Mouse (Mus musculus) left cerebral cortex, postnatal 10 days (tissue): ENCODE measurements at regions not wholly inside any gene's neighbourhood (a gene's known extent, or its start where the extent isn't known, plus 50 kb on each side); places are given as distances from the start of the nearest gene placed in this dataset.
"Not testable (repeated sequence)": the region's sequence is repeated elsewhere in the genome, so short reads cannot be mapped to it uniquely, and the experiment has no call there.

Experiments
- DNase-seq, 2 experiments: peaks; one replicate each; pipeline ENCODE4 v3.0.0; 2021 to 2022; ENCODE audit warnings: low spot score in 2 of 2, mixed read lengths in 1 of 2; ENCODE audit errors: extremely low spot score in 1 of 2
- intact Hi-C: fragments of 180-260 bp; cut with DNase I; formaldehyde crosslinking; loops from one replicate; pipeline ENCODE4 v1.15.1; 2025

- intact Hi-C loops = no loop called here
- DNase-seq = no peak
These were observed 1914.7 kb downstream of the Efna5 start for GRCm38 (mm10) chr17:60966401-60966800.

- no peak for DNase-seq
- intact Hi-C loops = no loop called here
These were observed 1915.5 kb downstream of the Efna5 start for GRCm38 (mm10) chr17:60965660-60966059.

- intact Hi-C loops = no loop called here
- no peak for DNase-seq
These were observed 1929.7 kb downstream of the Efna5 start for GRCm38 (mm10) chr17:60951464-60951863.

GRCm38 (mm10) chr17:60937754-60938508, 1924.8 kb upstream of the Nudt12 start:
- intact Hi-C loops = no loop called here
- DNase-seq = no peak

- intact Hi-C loops = no loop called here
- no peak for DNase-seq
These were observed 1921.1 kb upstream of the Nudt12 start for GRCm38 (mm10) chr17:60934223-60934622.

GRCm38 (mm10) chr17:60925822-60926383, 1912.7 kb upstream of the Nudt12 start:
- no peak for DNase-seq

GRCm38 (mm10) chr17:60882721-60883120, 1869.5 kb upstream of the Nudt12 start:
- DNase-seq, intact Hi-C loops: not testable (repeated sequence)

More at GRCm38 (mm10) chr17:60925822-60926383, 1912.7 kb upstream of the Nudt12 start:
- intact Hi-C loops = no loop called here

- DNase-seq = no peak
- intact Hi-C loops = no loop called here
These were observed 1844.3 kb upstream of the Nudt12 start for GRCm38 (mm10) chr17:60857445-60857844.

- intact Hi-C loops = no loop called here
- DNase-seq = no peak
These were observed 1841.5 kb upstream of the Nudt12 start for GRCm38 (mm10) chr17:60854659-60855058.

- DNase-seq, intact Hi-C loops: not testable (repeated sequence)
These were observed 1825.6 kb upstream of the Nudt12 start for GRCm38 (mm10) chr17:60838794-60839193.

GRCm38 (mm10) chr17:60832531-60832930, 1819.4 kb upstream of the Nudt12 start:
- intact Hi-C loops = no loop called here
- DNase-seq = peak in 1 of 2 experiments; percentile 13

GRCm38 (mm10) chr17:60830498-60830897, 1817.3 kb upstream of the Nudt12 start:
- no peak for DNase-seq
- intact Hi-C loops = no loop called here

GRCm38 (mm10) chr17:60804715-60805449, 1791.7 kb upstream of the Nudt12 start:
- intact Hi-C loops = no loop called here

GRCm38 (mm10) chr17:60762270-60762669, 1749.1 kb upstream of the Nudt12 start:
- intact Hi-C loops = no loop called here
- no peak for DNase-seq

More at GRCm38 (mm10) chr17:60804715-60805449, 1791.7 kb upstream of the Nudt12 start:
- no peak for DNase-seq

GRCm38 (mm10) chr17:60761100-60761499, 1747.9 kb upstream of the Nudt12 start:
- DNase-seq = peak in 1 of 2 experiments; percentile 3
- intact Hi-C loops = no loop called here

GRCm38 (mm10) chr17:60742856-60743255, 1729.7 kb upstream of the Nudt12 start:
- no peak for DNase-seq
- intact Hi-C loops = no loop called here

GRCm38 (mm10) chr17:60738211-60738610, 1725.0 kb upstream of the Nudt12 start:
- no peak for DNase-seq
- intact Hi-C loops = no loop called here

- DNase-seq = no peak
- intact Hi-C loops = no loop called here
These were observed 1707.0 kb upstream of the Nudt12 start for GRCm38 (mm10) chr17:60720138-60720537.

GRCm38 (mm10) chr17:60717931-60718621, 1704.9 kb upstream of the Nudt12 start:
- no peak for DNase-seq
- intact Hi-C loops = no loop called here
